In the genomic region with DNA sequence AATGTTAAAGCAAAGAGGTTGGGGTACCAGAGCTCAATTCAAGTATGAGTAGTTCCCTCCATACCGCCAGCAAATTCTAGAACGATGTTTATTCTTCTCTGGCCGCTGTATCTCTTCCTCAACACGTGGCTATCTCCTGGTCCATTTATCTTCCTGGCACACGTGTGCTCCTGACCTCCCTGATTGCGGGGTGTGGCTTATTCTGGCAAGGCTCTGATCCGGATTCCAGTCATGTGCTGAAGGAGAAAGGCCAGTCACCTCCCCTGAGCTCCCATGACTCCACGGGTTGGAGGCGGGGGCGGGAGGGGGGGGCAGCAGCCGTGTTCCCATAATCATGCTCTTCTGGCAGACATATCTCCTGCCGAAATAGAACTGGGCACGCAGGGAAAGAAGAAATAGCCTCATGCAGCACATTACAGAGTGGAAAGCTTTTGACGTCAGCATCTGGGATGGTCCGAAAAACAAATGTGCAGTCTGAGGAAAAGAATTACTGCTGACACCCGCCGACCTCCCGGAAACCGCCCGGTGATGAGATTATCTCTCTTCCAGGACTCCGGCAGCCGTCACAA, we compare ENCODE assay signal across 9 mouse cellular contexts.
DNase-seq lines count a peak whose midpoint lies in the region; ATAC-seq and TF ChIP-seq lines count a peak whose summit lies in the region.
"Had no signal": no experiment of that assay in that cellular context is flagged by ENCODE, and none has a peak within 500 bp of the region (broad histone marks: within the 10 kb centered on the region; RNA-seq: fewer than 3 reads in every experiment).

No protein-coding gene starts in this region.

- H3K4me2 ChIP-seq in heart, embryonic 14.5 days (ENCODE audit: low read length) = peak overlapping the region; percentile 31
- H3K4me2 ChIP-seq in liver, embryonic 12.5 days = peak overlapping the region; percentile 20; the same call in 1 of the 2 replicates
- H3K4me2 ChIP-seq in forebrain, postnatal 0 days (ENCODE audit: low read depth) = no peak overlapping the region
- H3K4me2 ChIP-seq: limb, embryonic 15.5 days had no signal

- no peaks in the 10 kb centered on the region for H3K36me3 ChIP-seq in heart, embryonic 14.5 days (ENCODE audit: control insufficient read depth, insufficient read depth, low read length)
- no peaks in the 10 kb centered on the region for H3K36me3 ChIP-seq in liver, embryonic 12.5 days
- no peaks in the 10 kb centered on the region for H3K36me3 ChIP-seq in forebrain, postnatal 0 days (ENCODE audit: insufficient read depth)
- H3K36me3 ChIP-seq: limb, embryonic 15.5 days had no signal

- H3K9ac ChIP-seq in heart, embryonic 14.5 days (ENCODE audit: low read length) = no peak overlapping the region
- no peak overlapping the region for H3K9ac ChIP-seq in liver, embryonic 12.5 days
- no peak overlapping the region for H3K9ac ChIP-seq in forebrain, postnatal 0 days
- H3K9ac ChIP-seq: limb, embryonic 15.5 days had no signal

- H3K4me1 ChIP-seq in heart, embryonic 14.5 days (ENCODE audit: control insufficient read depth in 2 of 2, insufficient read depth in 2 of 2, low read length in 2 of 2) = peaks cover 0 to 2% of the 10 kb centered on the region in 2 experiments; a peak in 1 of 4 replicates
- H3K4me1 ChIP-seq in liver, embryonic 12.5 days = 0 out of 2 replicates have a peak, but pooled peaks cover 7% of the 10 kb centered on the region
- H3K4me1 ChIP-seq in forebrain, postnatal 0 days (ENCODE audit: insufficient read depth) = no peaks in the 10 kb centered on the region
- H3K4me1 ChIP-seq: limb, embryonic 15.5 days had no signal

- peak overlapping the region; percentile 25; the same call in 1 of the 2 replicates for H3K27ac ChIP-seq in gastrocnemius, adult 2 months
- 0 out of 4 replicates have a peak overlapping the region, but pooled peaks of 1 of the 2 experiments have one; percentile 19 for H3K27ac ChIP-seq in heart, embryonic 14.5 days (replicated peaks in 1 of 2; ENCODE audit: control insufficient read depth in 1 of 2, insufficient read depth in 1 of 2, low read depth in 2 of 2, low read length in 2 of 2)
- H3K27ac ChIP-seq in liver, embryonic 12.5 days = no peak overlapping the region
- H3K27ac ChIP-seq in forebrain, postnatal 0 days (ENCODE audit: low read depth, low read length) = no peak overlapping the region
- H3K27ac ChIP-seq: limb, embryonic 15.5 days had no signal

- 43% methylated on average over 22 of the region's 22 CpGs for WGBS in heart, embryonic 14.5 days
- WGBS in liver, embryonic 12.5 days (ENCODE audit: insufficient replicate concordance) = 53% methylated on average over 22 of the region's 22 CpGs
- 91% methylated on average over 22 of the region's 22 CpGs for WGBS in forebrain, postnatal 0 days

- ATAC-seq in heart, embryonic 14.5 days (ENCODE audit: insufficient number of reproducible peaks, insufficient read depth, low FRiP score, low read depth) = peak; percentile 86
- ATAC-seq in liver, embryonic 12.5 days = peak; percentile 84
- no peak for ATAC-seq in forebrain, postnatal 0 days

- DNase-seq in gastrocnemius, adult 2 months = peak; percentile 22
- no peak for DNase-seq in gastrocnemius, postnatal 25 days
- DNase-seq in adrenal gland, postnatal 10 days = peak; percentile 16
- no peak for DNase-seq in forebrain, postnatal 0 days
- no peak for DNase-seq in frontal cortex, postnatal 25 days (ENCODE audit: low spot score in 2 of 2)
- DNase-seq in urinary bladder, adult 2 months (ENCODE audit: low spot score) = no peak

- no peak for TF ChIP-seq CTCF in gastrocnemius, adult 2 months (IDR thresholded peaks at IDR 0.05)
- TF ChIP-seq CTCF in forebrain, postnatal 0 days (IDR thresholded peaks at IDR 0.05; ENCODE audit: low read depth) = no peak

- intact Hi-C loops in gastrocnemius, adult 2 months (cut with DNase I) = no loop called here

- peak overlapping the region; percentile 29; the same call in 1 of the 2 replicates for H3K4me3 ChIP-seq in gastrocnemius, adult 2 months
- H3K4me3 ChIP-seq in heart, embryonic 14.5 days (ENCODE audit: control insufficient read depth in 1 of 2, insufficient read depth in 1 of 2, low read depth in 1 of 2, low read length in 2 of 2) = no peak overlapping the region
- H3K4me3 ChIP-seq in liver, embryonic 12.5 days = no peak overlapping the region
- no peak overlapping the region for H3K4me3 ChIP-seq in forebrain, postnatal 0 days (ENCODE audit: low read depth, low read length)
- H3K4me3 ChIP-seq: limb, embryonic 15.5 days had no signal

- H3K9me3 ChIP-seq in heart, embryonic 14.5 days (ENCODE audit: control insufficient read depth, low read length) = peaks cover 4% of the 10 kb centered on the region; the same call in 1 of the 2 replicates
- 0 out of 2 replicates have a peak, but pooled peaks cover 10% of the 10 kb centered on the region for H3K9me3 ChIP-seq in liver, embryonic 12.5 days (replicated peaks)
- no peaks in the 10 kb centered on the region for H3K9me3 ChIP-seq in forebrain, postnatal 0 days (ENCODE audit: low read length)

- no peaks in the 10 kb centered on the region for H3K27me3 ChIP-seq in heart, embryonic 14.5 days (ENCODE audit: control insufficient read depth, insufficient read depth, low read length)
- H3K27me3 ChIP-seq in liver, embryonic 12.5 days (replicated peaks) = no peaks in the 10 kb centered on the region
- H3K27me3 ChIP-seq in forebrain, postnatal 0 days (ENCODE audit: insufficient read depth, low read length) = no peaks in the 10 kb centered on the region
- H3K27me3 ChIP-seq: limb, embryonic 15.5 days had no signal

Comparison
In these comparisons a context has a peak if more than half of its experiments do, and no peak if none do; other contexts are left out.
1. DNase-seq: peak in gastrocnemius, adult 2 months (single experiment) and adrenal gland, postnatal 10 days (single experiment); none in gastrocnemius, postnatal 25 days (single experiment), forebrain, postnatal 0 days (single experiment), frontal cortex, postnatal 25 days (0 of 2) and urinary bladder, adult 2 months (single experiment).